Mouse (Mus musculus): ENCODE results near the gene Itgb6. TPM values are rescaled to one million over a fixed set of nuclear protein-coding genes. Genes with fewer than 3 reads are reported as not detected.

Gene Itgb6
- total and polyA plus RNA-seq, 2 experiments from 2014 or later: 0.51 to 2.4 TPM

- H3K9ac ChIP-seq (replicated peaks; ENCODE audit: low read depth, low read length): no peak overlapping the region
- ATAC-seq (ENCODE audit: insufficient read depth, low read depth): peak; percentile 97
Observed at GRCm38 (mm10) chr2:60720205-60720604, 2.2 kb downstream of the Itgb6 start.

GRCm38 (mm10) chr2:60717348-60717747, 5.1 kb downstream of the Itgb6 start:
- H3K4me1 ChIP-seq (ENCODE audit: control insufficient read depth, insufficient read depth): peaks cover 10% of the 10 kb centered on the region; the same call in 1 of the 2 replicates
- no peak overlapping the region for H3K27ac ChIP-seq (ENCODE audit: low read depth)
- peak overlapping the region; percentile 38; the same call in 1 of the 2 replicates for H3K4me2 ChIP-seq (ENCODE audit: low read depth, low read length)
- no peak overlapping the region for H3K9ac ChIP-seq (replicated peaks; ENCODE audit: low read depth, low read length)
- no peaks in the 10 kb centered on the region for H3K9me3 ChIP-seq (replicated peaks; ENCODE audit: control insufficient read depth, low read length)
- ATAC-seq (ENCODE audit: insufficient read depth, low read depth) (no peak), DNase-seq (ENCODE audit: low spot score) (no peak)
- H3K27me3 ChIP-seq (ENCODE audit: control insufficient read depth, insufficient read depth, low read length): no peaks in the 10 kb centered on the region
- H3K4me3 ChIP-seq (ENCODE audit: low read depth, low read length): peak overlapping the region; percentile 20; the same call in 1 of the 2 replicates
- no peaks in the 10 kb centered on the region for H3K36me3 ChIP-seq (replicated peaks; ENCODE audit: control insufficient read depth, insufficient read depth, low read length)
- 57% methylated on average over 13 of the region's 13 CpGs for WGBS
- no peak for TF ChIP-seq EP300 (IDR thresholded peaks at IDR 0.05; ENCODE audit: low read depth)
- no peak for TF ChIP-seq CTCF (IDR thresholded peaks at IDR 0.05; ENCODE audit: low read depth)

More at GRCm38 (mm10) chr2:60720205-60720604, 2.2 kb downstream of the Itgb6 start:
- Histone ChIP-seq H3K4me2 (ENCODE audit: low read depth, low read length) (0 out of 2 replicates have a peak overlapping the region, but pooled peaks have one; percentile 8), H3K27me3 (ENCODE audit: control insufficient read depth, insufficient read depth, low read length) (no peaks in the 10 kb centered on the region), H3K4me3 (ENCODE audit: low read depth, low read length) (no peak overlapping the region), H3K4me1 (ENCODE audit: control insufficient read depth, insufficient read depth) (peaks cover 10% of the 10 kb centered on the region; the same call in 1 of the 2 replicates), H3K9me3 (replicated peaks; ENCODE audit: control insufficient read depth, low read length) (no peaks in the 10 kb centered on the region), H3K36me3 (replicated peaks; ENCODE audit: control insufficient read depth, insufficient read depth, low read length) (no peaks in the 10 kb centered on the region), H3K27ac (ENCODE audit: low read depth) (peak overlapping the region; percentile 93)
- TF ChIP-seq CTCF (IDR thresholded peaks at IDR 0.05; ENCODE audit: low read depth) (no peak), EP300 (IDR thresholded peaks at IDR 0.05; ENCODE audit: low read depth) (peak; percentile 45; the same call in 1 of the 2 replicates)
- peak; percentile 93 for DNase-seq (ENCODE audit: low spot score)
- WGBS: 30% methylated on average over 8 of the region's 8 CpGs

GRCm38 (mm10) chr2:60716549-60716948, 5.9 kb downstream of the Itgb6 start:
- ATAC-seq (ENCODE audit: insufficient read depth, low read depth): no peak
- Histone ChIP-seq H3K4me1 (ENCODE audit: control insufficient read depth, insufficient read depth) (peaks cover 7% of the 10 kb centered on the region; the same call in 1 of the 2 replicates), H3K4me2 (ENCODE audit: low read depth, low read length) (no peak overlapping the region), H3K9ac (replicated peaks; ENCODE audit: low read depth, low read length) (no peak overlapping the region), H3K4me3 (ENCODE audit: low read depth, low read length) (no peak overlapping the region), H3K9me3 (replicated peaks; ENCODE audit: control insufficient read depth, low read length) (no peaks in the 10 kb centered on the region), H3K27ac (ENCODE audit: low read depth) (no peak overlapping the region), H3K36me3 (replicated peaks; ENCODE audit: control insufficient read depth, insufficient read depth, low read length) (no peaks in the 10 kb centered on the region), H3K27me3 (ENCODE audit: control insufficient read depth, insufficient read depth, low read length) (no peaks in the 10 kb centered on the region)
- TF ChIP-seq CTCF (IDR thresholded peaks at IDR 0.05; ENCODE audit: low read depth) (no peak), EP300 (IDR thresholded peaks at IDR 0.05; ENCODE audit: low read depth) (no peak)
- DNase-seq (ENCODE audit: low spot score): no peak

GRCm38 (mm10) chr2:60715771-60716170, 6.7 kb downstream of the Itgb6 start:
- no peaks in the 10 kb centered on the region for H3K9me3 ChIP-seq (replicated peaks; ENCODE audit: control insufficient read depth, low read length)
- TF ChIP-seq CTCF (IDR thresholded peaks at IDR 0.05; ENCODE audit: low read depth) (no peak), EP300 (IDR thresholded peaks at IDR 0.05; ENCODE audit: low read depth) (no peak)
- H3K36me3 ChIP-seq (replicated peaks; ENCODE audit: control insufficient read depth, insufficient read depth, low read length): no peaks in the 10 kb centered on the region
- peaks cover 13% of the 10 kb centered on the region; the same call in 1 of the 2 replicates for H3K4me1 ChIP-seq (ENCODE audit: control insufficient read depth, insufficient read depth)
- WGBS: 77% methylated on average over 13 of the region's 13 CpGs
- H3K9ac ChIP-seq (replicated peaks; ENCODE audit: low read depth, low read length): no peak overlapping the region
- no peak for ATAC-seq (ENCODE audit: insufficient read depth, low read depth)
- H3K4me2 ChIP-seq (ENCODE audit: low read depth, low read length): no peak overlapping the region
- H3K27me3 ChIP-seq (ENCODE audit: control insufficient read depth, insufficient read depth, low read length): no peaks in the 10 kb centered on the region
- DNase-seq (ENCODE audit: low spot score): no peak
- H3K27ac ChIP-seq (ENCODE audit: low read depth): no peak overlapping the region
- no peak overlapping the region for H3K4me3 ChIP-seq (ENCODE audit: low read depth, low read length)

- H3K4me3 ChIP-seq (ENCODE audit: low read depth, low read length): no peak overlapping the region
- H3K4me1 ChIP-seq (ENCODE audit: control insufficient read depth, insufficient read depth): peaks cover 13% of the 10 kb centered on the region; the same call in 1 of the 2 replicates
- no peaks in the 10 kb centered on the region for H3K9me3 ChIP-seq (replicated peaks; ENCODE audit: control insufficient read depth, low read length)
- H3K27me3 ChIP-seq (ENCODE audit: control insufficient read depth, insufficient read depth, low read length): no peaks in the 10 kb centered on the region
- no peak overlapping the region for H3K4me2 ChIP-seq (ENCODE audit: low read depth, low read length)
- no peak overlapping the region for H3K27ac ChIP-seq (ENCODE audit: low read depth)
- TF ChIP-seq CTCF (IDR thresholded peaks at IDR 0.05; ENCODE audit: low read depth): no peak
- 69% methylated on average over 8 of the region's 8 CpGs for WGBS
- no peak overlapping the region for H3K9ac ChIP-seq (replicated peaks; ENCODE audit: low read depth, low read length)
- ATAC-seq (ENCODE audit: insufficient read depth, low read depth): no peak
- DNase-seq (ENCODE audit: low spot score): no peak
- no peaks in the 10 kb centered on the region for H3K36me3 ChIP-seq (replicated peaks; ENCODE audit: control insufficient read depth, insufficient read depth, low read length)
Observed at GRCm38 (mm10) chr2:60714971-60715502, 7.4 kb downstream of the Itgb6 start.

- Histone ChIP-seq H3K9ac (replicated peaks; ENCODE audit: low read depth, low read length) (no peak overlapping the region), H3K4me1 (ENCODE audit: control insufficient read depth, insufficient read depth) (peaks cover 13% of the 10 kb centered on the region; the same call in 1 of the 2 replicates), H3K36me3 (replicated peaks; ENCODE audit: control insufficient read depth, insufficient read depth, low read length) (no peaks in the 10 kb centered on the region), H3K4me2 (ENCODE audit: low read depth, low read length) (no peak overlapping the region), H3K4me3 (ENCODE audit: low read depth, low read length) (no peak overlapping the region), H3K9me3 (replicated peaks; ENCODE audit: control insufficient read depth, low read length) (no peaks in the 10 kb centered on the region), H3K27ac (ENCODE audit: low read depth) (no peak overlapping the region), H3K27me3 (ENCODE audit: control insufficient read depth, insufficient read depth, low read length) (no peaks in the 10 kb centered on the region)
- ATAC-seq (ENCODE audit: insufficient read depth, low read depth) (no peak), DNase-seq (ENCODE audit: low spot score) (no peak)
- WGBS: 74% methylated on average over 7 of the region's 7 CpGs
- TF ChIP-seq CTCF (IDR thresholded peaks at IDR 0.05; ENCODE audit: low read depth): no peak
- no peak for TF ChIP-seq EP300 (IDR thresholded peaks at IDR 0.05; ENCODE audit: low read depth)
Observed at GRCm38 (mm10) chr2:60714475-60714874, 8.0 kb downstream of the Itgb6 start.
